In genomic region chr4:140713480-140714365, GRCm38 (mm10) we compare ENCODE assay signal across 7 mouse cellular contexts. TPM values are rescaled to one million over a fixed set of nuclear protein-coding genes. Genes with fewer than 3 reads are reported as not detected.
DNase-seq lines count a peak whose midpoint lies in the region; ATAC-seq and TF ChIP-seq lines count a peak whose summit lies in the region.

No protein-coding gene starts in this region.

- DNase-seq in adrenal gland, postnatal 10 days = peak; percentile 94
- peak; percentile 92 to 93 for DNase-seq in heart, adult 2 months
- DNase-seq in kidney, adult 8-10 months = peak; percentile 80 to 91
- peak; percentile 61 to 82 for DNase-seq in spleen, adult 2 months (ENCODE audit: low read depth in 1 of 2, low spot score in 2 of 2)

- peak; percentile 93 for TF ChIP-seq EP300 in heart, adult 2 months (IDR thresholded peaks at IDR 0.05; ENCODE audit: insufficient read depth, low read depth, low read length)

- H3K27ac ChIP-seq in embryonic facial prominence, embryonic 12.5 days = 0 out of 2 replicates have a peak overlapping the region, but pooled peaks have one; percentile 23
- peak overlapping the region; percentile 46; the same call in 1 of the 2 replicates for H3K27ac ChIP-seq in heart, adult 2 months
- no peak overlapping the region for H3K27ac ChIP-seq in limb, embryonic 13.5 days
- H3K27ac ChIP-seq in midbrain, embryonic 16.5 days (ENCODE audit: low read length) = peak overlapping the region; percentile 23
- H3K27ac ChIP-seq in spleen, adult 2 months (ENCODE audit: insufficient read depth, low read length) = no peak overlapping the region

- ATAC-seq in embryonic facial prominence, embryonic 12.5 days (ENCODE audit: insufficient number of reproducible peaks, insufficient read depth, low FRiP score, low TSS enrichment) = no peak
- ATAC-seq in limb, embryonic 13.5 days (ENCODE audit: low FRiP score, low read depth) = peak; percentile 74
- peak; percentile 91 for ATAC-seq in midbrain, embryonic 16.5 days

- intact Hi-C loops in heart, adult 2 months (cut with DNase I) = loop anchor here (1.0 to 10.0 kb wide), 3 partner anchors 29 to 431 kb away; partner anchors contain the start of gene Fbxo42

- H3K27me3 ChIP-seq in embryonic facial prominence, embryonic 12.5 days = no peaks in the 10 kb centered on the region
- no peaks in the 10 kb centered on the region for H3K27me3 ChIP-seq in heart, adult 2 months (ENCODE audit: control insufficient read depth, insufficient read depth, low read length)
- H3K27me3 ChIP-seq in limb, embryonic 13.5 days = no peaks in the 10 kb centered on the region
- H3K27me3 ChIP-seq in midbrain, embryonic 16.5 days (ENCODE audit: control insufficient read depth, insufficient read depth, low read depth, low read length) = no peaks in the 10 kb centered on the region
- no peaks in the 10 kb centered on the region for H3K27me3 ChIP-seq in spleen, adult 2 months (ENCODE audit: control insufficient read depth, insufficient read depth, low read length)

- no peaks in the 10 kb centered on the region for H3K79me2 ChIP-seq in heart, adult 2 months (replicated peaks; ENCODE audit: control insufficient read depth, insufficient read depth, low read length)

- no peaks in the 10 kb centered on the region for H3K9me3 ChIP-seq in embryonic facial prominence, embryonic 12.5 days
- H3K9me3 ChIP-seq in limb, embryonic 13.5 days = no peaks in the 10 kb centered on the region
- no peaks in the 10 kb centered on the region for H3K9me3 ChIP-seq in midbrain, embryonic 16.5 days (replicated peaks; ENCODE audit: control insufficient read depth, low read length, poor library complexity, severe bottlenecking)

- H3K4me1 ChIP-seq in embryonic facial prominence, embryonic 12.5 days = peaks cover 6% of the 10 kb centered on the region; the same call in 1 of the 2 replicates
- peaks cover 3% of the 10 kb centered on the region for H3K4me1 ChIP-seq in heart, adult 2 months (ENCODE audit: control insufficient read depth, insufficient read depth, low read length)
- H3K4me1 ChIP-seq in limb, embryonic 13.5 days = 0 out of 2 replicates have a peak, but pooled peaks cover 10% of the 10 kb centered on the region
- peaks cover 6% of the 10 kb centered on the region for H3K4me1 ChIP-seq in midbrain, embryonic 16.5 days (ENCODE audit: control insufficient read depth, insufficient read depth, low read length)
- H3K4me1 ChIP-seq in spleen, adult 2 months (ENCODE audit: control insufficient read depth, insufficient read depth, insufficient read length) = no peaks in the 10 kb centered on the region

- H3K9ac ChIP-seq in embryonic facial prominence, embryonic 12.5 days = no peak overlapping the region
- no peak overlapping the region for H3K9ac ChIP-seq in heart, adult 2 months (ENCODE audit: low read depth, low read length)
- no peak overlapping the region for H3K9ac ChIP-seq in limb, embryonic 13.5 days
- peak overlapping the region; percentile 15; the same call in 1 of the 2 replicates for H3K9ac ChIP-seq in midbrain, embryonic 16.5 days (ENCODE audit: low read depth, low read length)

- peak; percentile 28; the same call in 1 of the 2 replicates for TF ChIP-seq POLR2A in heart, adult 2 months (IDR thresholded peaks at IDR 0.05; ENCODE audit: insufficient read depth, low read depth, low read length)
- TF ChIP-seq POLR2A in spleen, adult 2 months (IDR thresholded peaks at IDR 0.05; ENCODE audit: low read depth, low read length) = no peak

- H3K36me3 ChIP-seq in embryonic facial prominence, embryonic 12.5 days = peaks cover 94% of the 10 kb centered on the region
- no peaks in the 10 kb centered on the region for H3K36me3 ChIP-seq in heart, adult 2 months (ENCODE audit: control insufficient read depth, insufficient read depth, low read length)
- peaks cover 98% of the 10 kb centered on the region for H3K36me3 ChIP-seq in limb, embryonic 13.5 days
- H3K36me3 ChIP-seq in midbrain, embryonic 16.5 days (ENCODE audit: control insufficient read depth, insufficient read depth, low read length) = peaks cover 51% of the 10 kb centered on the region
- peaks cover 80% of the 10 kb centered on the region for H3K36me3 ChIP-seq in spleen, adult 2 months (ENCODE audit: control insufficient read depth, insufficient read depth, low read length)

- no peak overlapping the region for H3K4me2 ChIP-seq in embryonic facial prominence, embryonic 12.5 days (replicated peaks)
- no peak overlapping the region for H3K4me2 ChIP-seq in limb, embryonic 13.5 days (replicated peaks)
- H3K4me2 ChIP-seq in midbrain, embryonic 16.5 days (ENCODE audit: low read length) = no peak overlapping the region

- no peak overlapping the region for H3K4me3 ChIP-seq in embryonic facial prominence, embryonic 12.5 days
- H3K4me3 ChIP-seq in heart, adult 2 months = no peak overlapping the region
- H3K4me3 ChIP-seq in limb, embryonic 13.5 days = no peak overlapping the region
- no peak overlapping the region for H3K4me3 ChIP-seq in midbrain, embryonic 16.5 days (ENCODE audit: low read depth, low read length)
- H3K4me3 ChIP-seq in spleen, adult 2 months (ENCODE audit: extremely low read depth, insufficient read depth, insufficient read length) = no peak overlapping the region

- peak; percentile 99 for TF ChIP-seq CTCF in heart, adult 2 months (IDR thresholded peaks at IDR 0.05)
- peak; percentile 98 for TF ChIP-seq CTCF in spleen, adult 2 months (IDR thresholded peaks at IDR 0.05; ENCODE audit: extremely low read depth, insufficient read depth, insufficient read length, insufficient replicate concordance)

- 63% methylated on average over 29 of the region's 29 CpGs for WGBS in embryonic facial prominence, embryonic 12.5 days
- 38% methylated on average over 29 of the region's 29 CpGs for WGBS in heart, adult 2 months
- WGBS in limb, embryonic 13.5 days = 58% methylated on average over 29 of the region's 29 CpGs
- 24% methylated on average over 29 of the region's 29 CpGs for WGBS in midbrain, embryonic 16.5 days
- WGBS in spleen, adult 2 months = 64% methylated on average over 29 of the region's 29 CpGs

RNA-seq across cellular contexts. Expression of gene Rcc2, which starts 13.4 kb away (rescaled TPM):
- 10 to 100 TPM; 69.2 to 74.3 TPM for total RNA-seq in adrenal gland, postnatal 10 days (2021)
- 95.5 and 138 TPM in 2 replicates for polyA plus RNA-seq in embryonic facial prominence, embryonic 12.5 days (2016; fragmentation: Nextera tagmentation; extraction: Ambion mirVana)
- 10 to 100 TPM; 13.7 to 14.2 TPM for total RNA-seq in heart, adult 2 months (2021)
- 12.4 and 14.1 TPM in 2 replicates for polyA plus RNA-seq in heart, adult 2 months (2012; rRNA removed)
- polyA plus RNA-seq in limb, embryonic 13.5 days (2015; fragmentation: Nextera tagmentation; extraction: Ambion mirVana) = 32.8 and 41.5 TPM in 2 replicates
- polyA plus RNA-seq in midbrain, embryonic 16.5 days (2015; fragmentation: Nextera tagmentation; extraction: Ambion mirVana) = 9.7 and 11.5 TPM in 2 replicates
- polyA plus RNA-seq in spleen, adult 2 months (2012; rRNA removed) = 86.9 and 101 TPM in 2 replicates

RNA-seq across cellular contexts. Expression of gene Padi6, which starts 28.7 kb away (rescaled TPM):
- under 1 TPM in 1 of 2 experiments, not detected in 1; 0.55 TPM for total RNA-seq in adrenal gland, postnatal 10 days (2021)
- polyA plus RNA-seq in embryonic facial prominence, embryonic 12.5 days (2016; fragmentation: Nextera tagmentation; extraction: Ambion mirVana) = 0.09 TPM in 1 of 2 replicates, not detected in the other
- total RNA-seq in heart, adult 2 months (2021) = not detected
- not detected in 2 replicates for polyA plus RNA-seq in heart, adult 2 months (2012; rRNA removed)
- 0.10 TPM in 1 of 2 replicates, not detected in the other for polyA plus RNA-seq in limb, embryonic 13.5 days (2015; fragmentation: Nextera tagmentation; extraction: Ambion mirVana)
- not detected in 2 replicates for polyA plus RNA-seq in midbrain, embryonic 16.5 days (2015; fragmentation: Nextera tagmentation; extraction: Ambion mirVana)
- polyA plus RNA-seq in spleen, adult 2 months (2012; rRNA removed) = 0.05 and 0.09 TPM in 2 replicates

RNA-seq across cellular contexts. Expression of gene Arhgef10l, which starts 47.9 kb away (rescaled TPM):
- total RNA-seq in adrenal gland, postnatal 10 days (2021) = 10 to 100 TPM; 17.5 to 25.7 TPM
- polyA plus RNA-seq in embryonic facial prominence, embryonic 12.5 days (2016; fragmentation: Nextera tagmentation; extraction: Ambion mirVana) = 17.4 and 19.7 TPM in 2 replicates
- 10 to 100 TPM; 61.0 to 74.4 TPM for total RNA-seq in heart, adult 2 months (2021)
- 54.7 and 75.6 TPM in 2 replicates for polyA plus RNA-seq in heart, adult 2 months (2012; rRNA removed)
- 14.9 TPM in 2 replicates for polyA plus RNA-seq in limb, embryonic 13.5 days (2015; fragmentation: Nextera tagmentation; extraction: Ambion mirVana)
- 24.5 and 27.8 TPM in 2 replicates for polyA plus RNA-seq in midbrain, embryonic 16.5 days (2015; fragmentation: Nextera tagmentation; extraction: Ambion mirVana)
- polyA plus RNA-seq in spleen, adult 2 months (2012; rRNA removed) = 7.9 and 12.3 TPM in 2 replicates

Comparison
In these comparisons a context has a peak if more than half of its experiments do, and no peak if none do; other contexts are left out.
1. H3K27ac ChIP-seq: peak in embryonic facial prominence, embryonic 12.5 days (single experiment), heart, adult 2 months (single experiment) and midbrain, embryonic 16.5 days (single experiment); none in limb, embryonic 13.5 days (single experiment) and spleen, adult 2 months (single experiment).
2. Peak in every context shown above with its lines, with median percentiles within 50 percentile points of each other: DNase-seq.